Mouse (Mus musculus) heart, embryonic 15.5 days (tissue): ENCODE data around the gene Lrrn4. TPM values are rescaled to one million over a fixed set of nuclear protein-coding genes. Genes with fewer than 3 reads are reported as not detected.
A peak's percentile ranks its signal among the peaks of the same experiment; 100 is the strongest.

Source experiments
- ATAC-seq: fragments of 200-750 bp; cut with Nextera tagmentation; replicated peaks from 2 replicates; pipeline ENCODE4 v1.8.0; 2017; ENCODE audit warnings: low read depth, moderate TSS enrichment; ENCODE audit not compliant: insufficient number of reproducible peaks, insufficient read depth, low FRiP score
- H3K27ac ChIP-seq: fragments of 300-500 bp; sonication (generic); 2 replicates; pipeline ENCODE4 v1.5.1; 2015; ENCODE audit warnings: mild to moderate bottlenecking, inconsistent platforms
- H3K27me3 ChIP-seq: fragments of 300-500 bp; sonication (generic); 2 replicates; pipeline ENCODE4 v1.6.1; 2015; ENCODE audit warnings: inconsistent platforms
- H3K36me3 ChIP-seq: fragments of 300-500 bp; sonication (generic); 2 replicates; pipeline ENCODE4 v1.6.1; 2015; ENCODE audit warnings: mild to moderate bottlenecking, inconsistent platforms
- H3K4me1 ChIP-seq: fragments of 300-500 bp; sonication (generic); replicated peaks from 2 replicates; pipeline ENCODE4 v1.6.1; 2015; ENCODE audit warnings: inconsistent platforms
- H3K4me2 ChIP-seq: fragments of 300-500 bp; sonication (generic); 2 replicates; pipeline ENCODE4 v1.6.1; 2015; ENCODE audit warnings: inconsistent platforms, mild to moderate bottlenecking, moderate library complexity
- H3K4me3 ChIP-seq: fragments of 300-500 bp; sonication (generic); 2 replicates; pipeline ENCODE4 v1.5.1; 2015; ENCODE audit warnings: mild to moderate bottlenecking, inconsistent platforms
- H3K9ac ChIP-seq: fragments of 300-500 bp; sonication (generic); 2 replicates; pipeline ENCODE4 v1.6.1; 2015; ENCODE audit warnings: mild to moderate bottlenecking, inconsistent platforms
- H3K9me3 ChIP-seq: fragments of 300-500 bp; sonication (generic); replicated peaks from 2 replicates; pipeline ENCODE4 v1.6.1; 2016; ENCODE audit warnings: inconsistent platforms
- WGBS: fragments of 180-500 bp; shearing (Covaris S2); methylation state at CpG from one replicate; pipeline ENCODE4 v1.1.7; 2015; ENCODE audit warnings: mixed read lengths; 5-methylcytosine and 5-hydroxymethylcytosine counted together
- polyA plus RNA-seq: library from polyadenylated mRNA; unstranded; fragments of >200 nt; fragmentation: Nextera tagmentation; extraction: Ambion mirVana; gene quantifications from 2 replicates; pipeline ENCODE4 v1.2.1, GENCODE M21; 2015

The Lrrn4 gene
- polyA plus RNA-seq, 1 experiment from 2014 or later, result 11.7 TPM

GRCm38 (mm10) chr2:132901636-132902035, 20.9 kb upstream of the Lrrn4 start:
- H3K27me3 ChIP-seq, result no peaks in the 10 kb centered on the region
- H3K4me3 ChIP-seq, result no peak overlapping the region
- no peak overlapping the region for H3K9ac ChIP-seq
- no peaks in the 10 kb centered on the region for H3K9me3 ChIP-seq
- ATAC-seq, result no peak
- no peaks in the 10 kb centered on the region for H3K36me3 ChIP-seq
- no peak overlapping the region for H3K4me2 ChIP-seq
- H3K27ac ChIP-seq, result no peak overlapping the region
- 57% methylated on average over 4 of the region's 4 CpGs for WGBS
- H3K4me1 ChIP-seq, result no peaks in the 10 kb centered on the region

- Histone ChIP-seq H3K27me3 (no peaks in the 10 kb centered on the region), H3K4me1 (no peaks in the 10 kb centered on the region), H3K27ac (no peak overlapping the region), H3K4me3 (no peak overlapping the region), H3K36me3 (no peaks in the 10 kb centered on the region), H3K9me3 (no peaks in the 10 kb centered on the region), H3K9ac (no peak overlapping the region), H3K4me2 (no peak overlapping the region)
- WGBS, result 58% methylated on average over 1 of the region's 1 CpGs
- ATAC-seq, result no peak
These were observed 19.9 kb upstream of the Lrrn4 start for GRCm38 (mm10) chr2:132900596-132900995.

DNA sequence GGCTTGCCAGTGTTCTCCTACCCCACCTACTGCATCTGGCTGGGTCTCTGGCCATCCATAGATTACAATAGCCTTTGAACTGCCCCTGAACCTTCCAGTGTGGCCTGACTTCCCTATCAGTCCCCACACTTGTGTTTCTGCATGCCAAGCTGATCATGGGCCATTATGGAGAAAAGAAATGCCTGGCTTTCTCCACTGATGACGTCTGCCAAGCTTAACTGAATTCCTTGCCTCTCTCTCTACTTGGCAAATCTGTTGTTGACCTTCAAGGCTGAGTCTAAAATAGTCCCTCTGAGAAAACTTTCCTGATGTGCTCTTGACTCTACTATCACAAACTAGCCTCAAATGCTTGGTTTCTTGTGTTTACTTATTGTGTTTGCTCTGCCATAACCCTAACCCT, 17.5 kb upstream of the Lrrn4 start:
- Histone ChIP-seq H3K27ac (no peak overlapping the region), H3K9ac (no peak overlapping the region), H3K27me3 (no peaks in the 10 kb centered on the region), H3K36me3 (no peaks in the 10 kb centered on the region), H3K4me1 (no peaks in the 10 kb centered on the region), H3K4me3 (no peak overlapping the region), H3K4me2 (no peak overlapping the region), H3K9me3 (no peaks in the 10 kb centered on the region)
- no peak for ATAC-seq
- WGBS, result 18% methylated on average over 1 of the region's 1 CpGs

GRCm38 (mm10) chr2:132893826-132894225, 13.1 kb upstream of the Lrrn4 start:
- H3K4me2 ChIP-seq, result no peak overlapping the region
- 70% methylated on average over 5 of the region's 5 CpGs for WGBS
- no peaks in the 10 kb centered on the region for H3K4me1 ChIP-seq
- no peak for ATAC-seq
- no peaks in the 10 kb centered on the region for H3K9me3 ChIP-seq
- no peaks in the 10 kb centered on the region for H3K27me3 ChIP-seq
- no peak overlapping the region for H3K9ac ChIP-seq
- H3K4me3 ChIP-seq, result no peak overlapping the region
- no peaks in the 10 kb centered on the region for H3K36me3 ChIP-seq
- no peak overlapping the region for H3K27ac ChIP-seq

- H3K9me3 ChIP-seq, result no peaks in the 10 kb centered on the region
- WGBS, result 68% methylated on average over 7 of the region's 7 CpGs
- no peak for ATAC-seq
- H3K4me3 ChIP-seq, result no peak overlapping the region
- no peaks in the 10 kb centered on the region; the same call in none of the 2 replicates for H3K4me1 ChIP-seq
- H3K27ac ChIP-seq, result no peak overlapping the region
- H3K27me3 ChIP-seq, result peaks cover 18% of the 10 kb centered on the region
- H3K4me2 ChIP-seq, result no peak overlapping the region
- H3K9ac ChIP-seq, result no peak overlapping the region
- no peaks in the 10 kb centered on the region for H3K36me3 ChIP-seq
These were observed 4.6 kb upstream of the Lrrn4 start for GRCm38 (mm10) chr2:132885312-132885711.

DNA sequence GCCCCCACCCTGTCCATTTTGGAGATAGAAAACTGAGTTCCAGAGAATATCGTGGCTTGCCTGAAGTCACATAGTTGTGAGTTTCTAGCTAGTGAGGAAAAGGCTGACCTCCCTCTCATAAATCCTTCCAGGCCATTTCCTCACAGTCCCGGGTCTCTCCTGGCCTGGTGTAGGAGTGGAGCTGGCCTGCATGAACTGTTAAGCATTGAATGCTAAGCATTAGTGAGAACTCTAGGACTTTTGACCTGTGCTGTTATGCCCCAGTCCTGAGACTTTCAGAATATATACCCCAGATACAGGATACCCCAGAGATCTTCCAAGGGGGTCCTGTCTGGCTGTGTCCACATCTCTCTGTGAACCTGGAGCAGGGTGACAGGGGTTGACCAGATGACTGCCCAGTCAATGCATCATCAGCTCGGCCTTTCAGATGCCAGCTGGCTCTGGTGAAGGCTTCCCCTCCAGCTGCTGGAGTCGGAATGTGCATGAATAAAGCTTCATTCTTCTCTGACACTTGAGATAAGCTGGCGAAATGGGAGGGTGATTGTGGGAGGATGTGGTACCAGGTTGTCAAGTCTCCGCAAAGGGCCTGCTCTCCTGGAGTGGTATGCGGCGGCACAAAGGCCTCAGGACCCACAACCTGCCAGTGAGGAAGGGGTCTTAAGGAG, 3.7 kb upstream of the Lrrn4 start:
- Histone ChIP-seq H3K9me3 (no peaks in the 10 kb centered on the region), H3K4me1 (peaks cover 7% of the 10 kb centered on the region), H3K27me3 (peaks cover 26% of the 10 kb centered on the region), H3K27ac (no peak overlapping the region), H3K9ac (no peak overlapping the region), H3K4me3 (no peak overlapping the region), H3K36me3 (no peaks in the 10 kb centered on the region), H3K4me2 (no peak overlapping the region)
- WGBS, result 43% methylated on average over 8 of the region's 8 CpGs
- no peak for ATAC-seq

DNA sequence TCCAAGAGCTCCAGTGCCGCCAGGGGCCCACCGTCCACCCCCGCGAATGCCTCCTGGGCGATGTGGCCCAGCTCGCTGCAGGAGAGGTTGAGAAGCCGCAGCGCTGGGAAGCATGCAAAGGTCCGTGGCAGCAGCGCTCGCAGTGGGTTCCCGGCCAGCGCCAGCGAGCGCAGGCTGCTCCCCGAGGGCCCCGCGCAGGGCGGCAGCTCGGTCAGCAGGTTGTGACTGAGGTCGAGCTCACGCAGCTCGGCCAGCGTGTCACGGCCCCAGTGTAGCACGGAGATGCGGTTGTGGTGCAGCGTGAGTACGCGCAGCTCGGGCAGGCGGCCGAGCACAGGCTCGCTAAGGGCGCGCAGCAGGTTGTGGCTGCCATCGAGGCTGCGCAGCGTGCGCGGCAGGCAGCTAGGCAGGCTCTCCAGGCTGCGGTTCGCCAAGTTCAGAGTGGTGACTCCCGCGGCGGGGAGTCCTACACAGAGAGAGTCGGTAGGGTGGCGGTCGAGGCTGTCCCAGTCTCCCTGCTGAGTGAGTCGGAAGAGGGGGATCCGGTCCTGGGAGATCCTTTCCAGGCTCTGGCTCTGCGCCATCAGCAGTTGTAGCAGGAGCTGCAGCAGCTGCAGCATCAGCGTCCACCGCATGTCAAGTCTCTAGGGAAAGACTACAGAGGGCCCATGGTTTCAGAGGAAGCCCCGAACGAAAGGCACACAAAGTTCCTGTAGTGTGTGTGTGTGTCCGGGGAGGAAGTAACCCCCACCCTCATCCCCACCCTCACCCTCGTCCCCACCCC, 1.2 kb downstream of the Lrrn4 start:
- peak overlapping the region; percentile 54 for H3K4me3 ChIP-seq
- peaks cover 14% of the 10 kb centered on the region for H3K4me1 ChIP-seq
- H3K9me3 ChIP-seq, result no peaks in the 10 kb centered on the region
- H3K9ac ChIP-seq, result peak overlapping the region; percentile 44
- H3K27me3 ChIP-seq, result peaks cover 54% of the 10 kb centered on the region
- ATAC-seq, result peak; percentile 20; the same call in 1 of the 2 replicates
- H3K36me3 ChIP-seq, result no peaks in the 10 kb centered on the region
- H3K27ac ChIP-seq, result no peak overlapping the region
- peak overlapping the region; percentile 90 for H3K4me2 ChIP-seq
- under 1% methylated on average over 58 of the region's 58 CpGs for WGBS

- no peak overlapping the region for H3K27ac ChIP-seq
- no peak overlapping the region for H3K9ac ChIP-seq
- no peak overlapping the region for H3K4me3 ChIP-seq
- H3K36me3 ChIP-seq, result no peaks in the 10 kb centered on the region
- ATAC-seq, result no peak
- peaks cover 53% of the 10 kb centered on the region for H3K27me3 ChIP-seq
- no peak overlapping the region for H3K4me2 ChIP-seq
- H3K4me1 ChIP-seq, result peaks cover 14% of the 10 kb centered on the region
- 54% methylated on average over 1 of the region's 1 CpGs for WGBS
- no peaks in the 10 kb centered on the region for H3K9me3 ChIP-seq
These were observed 3.7 kb downstream of the Lrrn4 start for GRCm38 (mm10) chr2:132876991-132877390.

DNA sequence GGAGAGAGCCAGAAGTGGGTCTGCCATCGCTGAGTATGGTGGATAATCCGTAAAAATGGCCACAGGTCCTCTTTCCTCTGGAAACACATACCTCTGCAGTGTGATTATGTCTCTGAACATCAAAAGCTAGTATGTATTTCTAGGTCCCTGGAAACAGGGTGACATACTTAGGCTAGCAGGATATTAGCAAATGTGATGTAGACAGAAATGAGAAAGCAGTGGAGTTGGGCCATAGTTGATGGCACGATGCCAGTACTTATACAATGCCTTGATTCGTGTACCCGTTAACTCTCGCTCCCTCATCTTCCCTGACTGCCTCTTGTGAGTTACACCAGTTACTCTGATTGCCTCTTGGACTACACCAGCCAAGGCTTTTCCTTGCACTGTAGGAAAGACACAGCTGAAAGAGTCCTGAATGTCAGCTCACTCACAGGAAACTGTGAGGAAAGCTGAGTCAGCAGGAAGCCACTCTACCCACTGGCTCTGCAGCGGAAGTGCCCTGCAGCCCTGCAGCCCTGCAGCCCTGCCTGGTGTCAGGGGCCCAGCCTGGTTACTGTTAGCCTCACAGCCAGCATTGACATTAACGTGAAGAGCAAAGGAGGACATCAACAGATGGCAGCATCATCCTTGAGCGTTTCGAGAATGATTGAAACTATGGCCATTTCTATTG, 6.9 kb downstream of the Lrrn4 start:
- 72% methylated on average over 10 of the region's 10 CpGs for WGBS
- Histone ChIP-seq H3K4me2 (no peak overlapping the region), H3K27ac (no peak overlapping the region), H3K36me3 (no peaks in the 10 kb centered on the region; the same call in 1 of the 2 replicates), H3K9me3 (no peaks in the 10 kb centered on the region), H3K4me3 (no peak overlapping the region), H3K4me1 (peaks cover under 1% of the 10 kb centered on the region; the same call in 1 of the 2 replicates), H3K27me3 (peaks cover 22% of the 10 kb centered on the region), H3K9ac (no peak overlapping the region)
- no peak for ATAC-seq

DNA sequence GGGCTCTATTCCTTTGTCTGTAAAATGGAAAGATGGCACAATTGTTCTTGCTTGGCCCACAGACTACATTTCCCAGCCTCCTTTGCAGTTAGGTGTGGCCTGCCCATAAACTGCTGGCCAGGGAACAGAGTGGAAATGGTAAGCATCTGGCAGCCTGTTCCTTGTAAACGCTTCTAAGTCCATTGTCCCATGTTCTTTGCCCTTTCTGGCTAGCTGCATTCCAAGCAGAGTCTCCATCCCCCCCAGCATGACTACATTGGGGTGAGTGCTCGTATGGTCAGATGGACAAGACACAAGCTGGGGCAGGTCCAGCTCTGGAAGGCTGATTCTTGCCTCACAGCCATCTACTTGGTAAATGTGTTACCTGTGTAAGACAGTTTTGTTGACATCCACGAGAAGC, 9.0 kb downstream of the Lrrn4 start:
- no peak for ATAC-seq
- H3K4me1 ChIP-seq, result no peaks in the 10 kb centered on the region
- H3K9me3 ChIP-seq, result no peaks in the 10 kb centered on the region
- H3K36me3 ChIP-seq, result peaks cover 5% of the 10 kb centered on the region; the same call in 1 of the 2 replicates
- 0 out of 2 replicates have a peak, but pooled peaks cover 2% of the 10 kb centered on the region for H3K27me3 ChIP-seq
- H3K9ac ChIP-seq, result no peak overlapping the region
- no peak overlapping the region for H3K27ac ChIP-seq
- H3K4me2 ChIP-seq, result no peak overlapping the region
- H3K4me3 ChIP-seq, result no peak overlapping the region
- 72% methylated on average over 3 of the region's 3 CpGs for WGBS

- H3K4me1 ChIP-seq, result no peaks in the 10 kb centered on the region
- 63% methylated on average over 4 of the region's 4 CpGs for WGBS
- H3K36me3 ChIP-seq, result peaks cover 12% of the 10 kb centered on the region
- H3K27ac ChIP-seq, result no peak overlapping the region
- no peak overlapping the region for H3K9ac ChIP-seq
- H3K9me3 ChIP-seq, result no peaks in the 10 kb centered on the region
- H3K27me3 ChIP-seq, result no peaks in the 10 kb centered on the region
- H3K4me2 ChIP-seq, result no peak overlapping the region
- no peak overlapping the region for H3K4me3 ChIP-seq
- no peak for ATAC-seq
These were observed 10.4 kb downstream of the Lrrn4 start for GRCm38 (mm10) chr2:132870286-132870685.
